Mouse (Mus musculus): ENCODE measurements around the gene Kalrn. TPM values are rescaled to one million over a fixed set of nuclear protein-coding genes. Genes with fewer than 3 reads are reported as not detected.
"Not testable (repeated sequence)": the region's sequence is repeated elsewhere in the genome, so short reads cannot be mapped to it uniquely, and the experiment has no call there.

The Kalrn gene
- polyA plus RNA-seq, 1 experiment from 2014 or later: 12.7 TPM

- peak overlapping the region; percentile 18; the same call in 1 of the 2 replicates for H3K27ac ChIP-seq
- H3K36me3 ChIP-seq: no peaks in the 10 kb centered on the region
- no peaks in the 10 kb centered on the region for H3K27me3 ChIP-seq
- H3K9ac ChIP-seq: no peak overlapping the region
- H3K4me2 ChIP-seq: no peak overlapping the region
- no peak overlapping the region for H3K4me3 ChIP-seq (replicated peaks)
- WGBS (ENCODE audit: insufficient replicate concordance): 65% methylated on average over 19 of the region's 19 CpGs
- H3K4me1 ChIP-seq (replicated peaks): peaks cover 59% of the 10 kb centered on the region
- no peak for DNase-seq
- H3K9me3 ChIP-seq (replicated peaks): no peaks in the 10 kb centered on the region
- peak; percentile 43; the same call in 1 of the 2 replicates for ATAC-seq (ENCODE audit: low read depth)
Measured at GRCm38 (mm10) chr16:34081683-34082438, 491.5 kb downstream of the Kalrn start.

- H3K4me3 ChIP-seq (replicated peaks); H3K9me3 ChIP-seq (replicated peaks); H3K27me3 ChIP-seq; H3K9ac ChIP-seq; DNase-seq; H3K36me3 ChIP-seq; ATAC-seq (ENCODE audit: low read depth); H3K4me2 ChIP-seq: not testable (repeated sequence)
- peaks cover 59% of the 10 kb centered on the region for H3K4me1 ChIP-seq (replicated peaks)
- peak overlapping the region; percentile 18; the same call in 1 of the 2 replicates for H3K27ac ChIP-seq
Measured at GRCm38 (mm10) chr16:34081314-34081682, 492.0 kb downstream of the Kalrn start.

- Histone ChIP-seq H3K9me3 (replicated peaks) (no peaks in the 10 kb centered on the region), H3K36me3 (no peaks in the 10 kb centered on the region), H3K4me2 (no peak overlapping the region), H3K4me1 (replicated peaks) (peaks cover 59% of the 10 kb centered on the region), H3K27me3 (no peaks in the 10 kb centered on the region), H3K4me3 (replicated peaks) (no peak overlapping the region), H3K27ac (no peak overlapping the region), H3K9ac (no peak overlapping the region)
- ATAC-seq (ENCODE audit: low read depth) (no peak), DNase-seq (no peak)
- WGBS (ENCODE audit: insufficient replicate concordance): 74% methylated on average over 6 of the region's 6 CpGs
Measured at GRCm38 (mm10) chr16:34080818-34081217, 492.5 kb downstream of the Kalrn start.

- H3K27ac ChIP-seq: no peak overlapping the region
Measured at GRCm38 (mm10) chr16:34079511-34079910, 493.8 kb downstream of the Kalrn start.

GRCm38 (mm10) chr16:34078732-34079131, 494.6 kb downstream of the Kalrn start:
- peaks cover 3% of the 10 kb centered on the region; the same call in 1 of the 2 replicates for H3K9me3 ChIP-seq (replicated peaks)
- 32% methylated on average over 2 of the region's 2 CpGs for WGBS (ENCODE audit: insufficient replicate concordance)

More at GRCm38 (mm10) chr16:34079511-34079910, 493.8 kb downstream of the Kalrn start:
- ATAC-seq (ENCODE audit: low read depth) (no peak), DNase-seq (no peak)
- no peak overlapping the region for H3K9ac ChIP-seq
- H3K4me2 ChIP-seq: no peak overlapping the region
- peaks cover 59% of the 10 kb centered on the region for H3K4me1 ChIP-seq (replicated peaks)
- H3K27me3 ChIP-seq: no peaks in the 10 kb centered on the region
- H3K9me3 ChIP-seq (replicated peaks): no peaks in the 10 kb centered on the region
- no peak overlapping the region for H3K4me3 ChIP-seq (replicated peaks)
- H3K36me3 ChIP-seq: no peaks in the 10 kb centered on the region
- 64% methylated on average over 4 of the region's 4 CpGs for WGBS (ENCODE audit: insufficient replicate concordance)

GRCm38 (mm10) chr16:34076101-34076500, 497.2 kb downstream of the Kalrn start:
- Histone ChIP-seq H3K27ac (no peak overlapping the region), H3K27me3 (no peaks in the 10 kb centered on the region), H3K9me3 (replicated peaks) (peaks cover 7% of the 10 kb centered on the region; the same call in 1 of the 2 replicates), H3K4me2 (no peak overlapping the region), H3K36me3 (peaks cover 2% of the 10 kb centered on the region; the same call in 1 of the 2 replicates), H3K4me3 (replicated peaks) (no peak overlapping the region), H3K9ac (no peak overlapping the region), H3K4me1 (replicated peaks) (peaks cover 37% of the 10 kb centered on the region)
- DNase-seq (no peak), ATAC-seq (ENCODE audit: low read depth) (no peak)
- WGBS (ENCODE audit: insufficient replicate concordance): 68% methylated on average over 3 of the region's 3 CpGs

More at GRCm38 (mm10) chr16:34078732-34079131, 494.6 kb downstream of the Kalrn start:
- peak; percentile 17 for DNase-seq
- Histone ChIP-seq H3K36me3 (peaks cover 2% of the 10 kb centered on the region; the same call in 1 of the 2 replicates), H3K4me1 (replicated peaks) (peaks cover 57% of the 10 kb centered on the region), H3K27me3 (no peaks in the 10 kb centered on the region), H3K27ac (no peak overlapping the region), H3K9ac (no peak overlapping the region), H3K4me3 (replicated peaks) (no peak overlapping the region), H3K4me2 (no peak overlapping the region)
- ATAC-seq (ENCODE audit: low read depth): peak; percentile 64

- H3K4me3 ChIP-seq (replicated peaks): no peak overlapping the region
- H3K27me3 ChIP-seq: no peaks in the 10 kb centered on the region
- 83% methylated on average over 4 of the region's 4 CpGs for WGBS (ENCODE audit: insufficient replicate concordance)
- peaks cover 23% of the 10 kb centered on the region for H3K4me1 ChIP-seq (replicated peaks)
- peaks cover 2% of the 10 kb centered on the region; the same call in 1 of the 2 replicates for H3K36me3 ChIP-seq
- no peak for ATAC-seq (ENCODE audit: low read depth)
- no peak overlapping the region for H3K9ac ChIP-seq
- DNase-seq: no peak
- peaks cover 7% of the 10 kb centered on the region; the same call in 1 of the 2 replicates for H3K9me3 ChIP-seq (replicated peaks)
- H3K4me2 ChIP-seq: no peak overlapping the region
- H3K27ac ChIP-seq: no peak overlapping the region
Measured at GRCm38 (mm10) chr16:34073930-34074329, 499.4 kb downstream of the Kalrn start.

GRCm38 (mm10) chr16:34072136-34072535, 501.2 kb downstream of the Kalrn start:
- ATAC-seq (ENCODE audit: low read depth): no peak
- H3K36me3 ChIP-seq: peaks cover 2% of the 10 kb centered on the region; the same call in 1 of the 2 replicates
- no peak overlapping the region for H3K4me3 ChIP-seq (replicated peaks)
- WGBS (ENCODE audit: insufficient replicate concordance): 73% methylated on average over 3 of the region's 3 CpGs
- no peak overlapping the region for H3K27ac ChIP-seq
- no peak overlapping the region for H3K4me2 ChIP-seq
- no peak overlapping the region for H3K9ac ChIP-seq
- H3K4me1 ChIP-seq (replicated peaks): peaks cover 7% of the 10 kb centered on the region
- peaks cover 7% of the 10 kb centered on the region; the same call in 1 of the 2 replicates for H3K9me3 ChIP-seq (replicated peaks)
- H3K27me3 ChIP-seq: no peaks in the 10 kb centered on the region
- DNase-seq: no peak

GRCm38 (mm10) chr16:34071223-34071825, 502.0 kb downstream of the Kalrn start:
- WGBS (ENCODE audit: insufficient replicate concordance): 71% methylated on average over 3 of the region's 3 CpGs
- no peak overlapping the region for H3K4me2 ChIP-seq
- DNase-seq (no peak), ATAC-seq (ENCODE audit: low read depth) (no peak)
- H3K36me3 ChIP-seq: peaks cover 2% of the 10 kb centered on the region; the same call in 1 of the 2 replicates
- peaks cover 5% of the 10 kb centered on the region; the same call in 1 of the 2 replicates for H3K4me1 ChIP-seq (replicated peaks)
- H3K27me3 ChIP-seq: no peaks in the 10 kb centered on the region
- H3K27ac ChIP-seq: no peak overlapping the region
- H3K9me3 ChIP-seq (replicated peaks): peaks cover 7% of the 10 kb centered on the region; the same call in 1 of the 2 replicates
- H3K9ac ChIP-seq: no peak overlapping the region
- no peak overlapping the region for H3K4me3 ChIP-seq (replicated peaks)

- DNase-seq (no peak), ATAC-seq (ENCODE audit: low read depth) (no peak)
- Histone ChIP-seq H3K36me3 (peaks cover 2% of the 10 kb centered on the region; the same call in 1 of the 2 replicates), H3K4me1 (replicated peaks) (peaks cover 5% of the 10 kb centered on the region; the same call in 1 of the 2 replicates), H3K4me3 (replicated peaks) (no peak overlapping the region), H3K4me2 (no peak overlapping the region), H3K27me3 (no peaks in the 10 kb centered on the region), H3K9ac (no peak overlapping the region), H3K9me3 (replicated peaks) (peaks cover 7% of the 10 kb centered on the region; the same call in 1 of the 2 replicates), H3K27ac (no peak overlapping the region)
- 66% methylated on average over 3 of the region's 3 CpGs for WGBS (ENCODE audit: insufficient replicate concordance)
Measured at GRCm38 (mm10) chr16:34069481-34069880, 503.9 kb downstream of the Kalrn start.

- no peaks in the 10 kb centered on the region for H3K36me3 ChIP-seq
- DNase-seq (no peak), ATAC-seq (ENCODE audit: low read depth) (no peak)
- no peak overlapping the region for H3K27ac ChIP-seq
- peaks cover 5% of the 10 kb centered on the region; the same call in 1 of the 2 replicates for H3K4me1 ChIP-seq (replicated peaks)
- H3K27me3 ChIP-seq: no peaks in the 10 kb centered on the region
- no peak overlapping the region for H3K9ac ChIP-seq
- no peak overlapping the region for H3K4me3 ChIP-seq (replicated peaks)
- H3K9me3 ChIP-seq (replicated peaks): no peaks in the 10 kb centered on the region
- H3K4me2 ChIP-seq: no peak overlapping the region
Measured at GRCm38 (mm10) chr16:34066922-34067321, 506.4 kb downstream of the Kalrn start.

Measured in liver, embryonic 13.5 days (tissue).